Mouse (Mus musculus) cerebellum, adult 2 months (tissue): Measurements from ENCODE around the gene Pfkfb3.

Experiments used
- CTCF ChIP-seq: fragments of 200-500 bp; IDR thresholded peaks from 2 replicates; pipeline ENCODE4 v1.5.1; 2011; ENCODE audit warnings: low read depth, mild to moderate bottlenecking, control low read depth, low read length, moderate library complexity, borderline replicate concordance; ENCODE audit not compliant: insufficient read depth
- POLR2A ChIP-seq: fragments of 200-500 bp; IDR thresholded peaks from 2 replicates; pipeline ENCODE4 v1.6.1; 2011; ENCODE audit warnings: low read length, control low read depth, borderline replicate concordance; ENCODE audit not compliant: insufficient read depth

DNA sequence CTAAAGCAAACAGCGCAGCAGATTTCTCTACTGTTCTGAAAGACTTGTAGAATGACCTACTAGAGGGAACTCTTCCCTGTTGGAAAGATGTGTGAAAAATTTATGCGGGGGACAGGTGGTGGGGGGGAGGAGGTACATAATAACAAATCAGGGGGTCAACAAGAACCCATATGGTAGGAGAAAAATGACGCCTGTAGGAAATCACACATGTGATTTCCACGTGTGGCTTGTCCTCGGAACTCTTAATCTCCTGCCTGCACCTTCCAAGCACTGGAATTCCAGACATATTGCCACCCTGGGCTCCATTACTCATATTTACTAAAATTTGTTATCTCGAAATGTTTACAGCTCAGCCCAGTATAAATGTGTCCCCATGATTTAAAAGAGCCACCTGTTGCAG lies 47.9 kb upstream of the Pfkfb3 start:
- TF ChIP-seq CTCF (no peak), POLR2A (no peak)
